Mouse (Mus musculus): ENCODE data around the gene Fmr1.
"Not testable (repeated sequence)": the region's sequence is repeated elsewhere in the genome, so short reads cannot be mapped to it uniquely, and the experiment has no call there.

Fmr1 gene

GRCm38 (mm10) chrX:68678333-68678740 is at the start of gene Fmr1:
TSS of gene Fmr1 (plus strand) at chrX:68678541.
- peak; percentile 84 for DNase-seq (ENCODE audit: low read depth, low spot score)

GRCm38 (mm10) chrX:68641603-68642002 is 36.7 kb upstream of the Fmr1 start:
- DNase-seq (ENCODE audit: low read depth, low spot score), result no peak

GRCm38 (mm10) chrX:68645154-68645919 is 33.0 kb upstream of the Fmr1 start:
- DNase-seq (ENCODE audit: low read depth, low spot score), result no peak

- no peak for DNase-seq (ENCODE audit: low read depth, low spot score)
Observed at GRCm38 (mm10) chrX:68677508-68677907, 833 bp upstream of the Fmr1 start.

- DNase-seq (ENCODE audit: low read depth, low spot score), result no peak
Observed at GRCm38 (mm10) chrX:68678815-68679486, 610 bp downstream of the Fmr1 start.

GRCm38 (mm10) chrX:68684706-68685105 is 6.4 kb downstream of the Fmr1 start:
- DNase-seq (ENCODE audit: low read depth, low spot score), result no peak

- not testable (repeated sequence) for DNase-seq (ENCODE audit: low read depth, low spot score)
Observed at GRCm38 (mm10) chrX:68691936-68692335, 13.6 kb downstream of the Fmr1 start.

- DNase-seq (ENCODE audit: low read depth, low spot score), result no peak
Observed at GRCm38 (mm10) chrX:68736902-68737301, 58.6 kb downstream of the Fmr1 start.

GRCm38 (mm10) chrX:68740088-68740487 is 61.7 kb downstream of the Fmr1 start:
- DNase-seq (ENCODE audit: low read depth, low spot score), result no peak

GRCm38 (mm10) chrX:68761606-68762005 is 83.3 kb downstream of the Fmr1 start, which contains the start of gene Fmr1nb:
TSS of gene Fmr1nb (plus strand) at chrX:68761839.
- DNase-seq (ENCODE audit: low read depth, low spot score), result no peak
